Mouse (Mus musculus): ENCODE results near the gene Oasl2.

DNA sequence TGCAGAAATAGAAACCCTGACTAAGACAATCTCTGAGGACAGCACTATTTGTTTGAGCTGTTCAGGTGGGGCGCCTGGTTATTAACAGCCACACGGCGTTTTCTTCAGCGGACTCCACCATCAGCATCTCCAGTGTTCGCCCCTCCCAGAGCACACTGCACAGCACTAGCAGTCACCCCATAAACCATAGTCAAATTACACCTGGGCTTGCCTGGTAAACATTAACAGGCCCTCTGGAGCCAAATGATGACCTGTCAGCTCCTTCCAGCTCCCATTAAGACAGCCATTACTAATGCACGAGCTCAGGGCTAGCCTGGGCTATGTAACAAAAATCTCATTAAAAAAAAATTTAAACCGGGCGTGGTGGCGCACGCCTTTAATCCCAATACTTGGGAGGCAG lies 48.3 kb downstream of the Oasl2 start:
- TF ChIP-seq CTCF (conservative IDR thresholded peaks at IDR 0.05; ENCODE audit: insufficient read depth, insufficient read length, low read depth, low read length) (no peak), POLR2A (IDR thresholded peaks at IDR 0.05; ENCODE audit: low read depth, low read length) (no peak)

Data from kidney, adult 2 months (tissue).